Mouse (Mus musculus): ENCODE measurements around the gene Reln. TPM values are rescaled to one million over a fixed set of nuclear protein-coding genes. Genes with fewer than 3 reads are reported as not detected.

Reln gene
- polyA plus RNA-seq, 1 experiment from 2014 or later = 2.8 TPM

DNA sequence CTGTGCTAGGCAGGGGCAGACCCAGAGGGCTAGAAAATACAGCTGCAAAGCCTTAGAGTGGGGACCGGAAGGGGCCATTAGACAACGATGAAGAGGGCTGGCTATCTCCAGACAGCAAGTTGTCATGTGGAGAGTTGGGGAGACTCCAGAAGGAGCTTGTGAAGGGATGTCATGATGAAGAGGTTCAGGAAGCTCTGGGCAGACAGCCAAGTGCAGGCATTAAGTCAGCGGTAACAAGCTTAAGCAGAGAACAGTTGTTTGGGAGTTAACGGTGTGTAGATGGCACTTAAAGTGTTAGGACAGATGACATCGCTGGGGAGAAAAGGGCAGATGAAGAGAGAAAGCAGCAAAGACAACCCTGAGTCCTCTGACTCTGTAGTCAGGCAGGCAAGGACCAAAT lies 13.7 kb downstream of the Reln start:
- Histone ChIP-seq H3K27me3 (replicated peaks) (no peaks in the 10 kb centered on the region), H3K4me2 (replicated peaks) (no peak overlapping the region), H3K36me3 (no peaks in the 10 kb centered on the region), H3K9ac (no peak overlapping the region), H3K4me1 (replicated peaks) (no peaks in the 10 kb centered on the region), H3K9me3 (no peaks in the 10 kb centered on the region), H3K27ac (no peak overlapping the region), H3K4me3 (replicated peaks) (no peak overlapping the region)
- ATAC-seq = no peak
- 34% methylated on average over 5 of the region's 5 CpGs for WGBS

DNA sequence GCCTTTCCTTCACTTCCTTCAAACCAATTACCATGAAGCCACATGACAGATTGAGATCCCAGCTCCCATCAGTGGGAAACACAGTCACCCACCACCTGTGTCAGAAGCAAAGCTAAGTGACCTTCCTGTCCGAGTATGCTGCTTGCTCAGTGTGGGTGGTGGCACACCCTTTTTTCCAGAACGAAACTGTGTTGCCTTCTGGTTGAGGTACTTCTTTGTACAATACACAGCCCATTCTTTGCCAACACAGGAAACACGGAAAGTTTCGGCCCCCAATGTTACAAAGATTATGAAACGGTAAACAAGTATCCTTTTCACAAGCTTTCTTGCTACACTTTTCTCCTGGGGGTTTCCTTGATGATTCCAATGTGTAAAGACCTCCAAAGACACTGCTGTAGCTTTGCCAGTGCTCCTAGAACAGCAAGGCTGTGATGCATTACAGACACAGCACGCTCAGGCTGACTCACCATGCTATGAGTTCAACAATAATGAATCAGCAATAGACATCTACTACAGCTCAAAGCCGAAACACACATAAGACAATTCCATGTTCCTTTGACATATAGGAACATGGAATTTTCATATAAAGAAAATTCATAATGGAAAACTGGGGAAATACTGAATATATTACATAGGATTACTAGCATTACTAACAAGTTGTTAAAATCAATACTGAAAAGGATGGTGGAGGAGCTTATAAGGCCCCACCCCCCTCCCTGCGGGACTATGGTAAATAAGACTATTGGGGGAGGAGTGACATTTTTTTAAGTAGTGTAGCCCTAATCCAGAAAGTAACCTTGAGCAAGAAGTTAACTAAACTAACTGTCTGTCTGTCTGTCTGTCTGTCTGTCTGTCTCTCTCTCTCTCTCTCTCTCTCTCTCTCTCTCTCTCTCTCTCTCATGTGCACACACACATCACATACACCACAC lies 15.8 kb downstream of the Reln start:
- no peak overlapping the region for H3K4me3 ChIP-seq (replicated peaks)
- H3K4me2 ChIP-seq (replicated peaks) = no peak overlapping the region
- no peaks in the 10 kb centered on the region for H3K4me1 ChIP-seq (replicated peaks)
- no peaks in the 10 kb centered on the region for H3K27me3 ChIP-seq (replicated peaks)
- H3K9me3 ChIP-seq = no peaks in the 10 kb centered on the region
- WGBS = 81% methylated on average over 8 of the region's 8 CpGs
- no peak overlapping the region for H3K9ac ChIP-seq
- no peak overlapping the region for H3K27ac ChIP-seq
- no peak for ATAC-seq
- no peaks in the 10 kb centered on the region for H3K36me3 ChIP-seq

DNA sequence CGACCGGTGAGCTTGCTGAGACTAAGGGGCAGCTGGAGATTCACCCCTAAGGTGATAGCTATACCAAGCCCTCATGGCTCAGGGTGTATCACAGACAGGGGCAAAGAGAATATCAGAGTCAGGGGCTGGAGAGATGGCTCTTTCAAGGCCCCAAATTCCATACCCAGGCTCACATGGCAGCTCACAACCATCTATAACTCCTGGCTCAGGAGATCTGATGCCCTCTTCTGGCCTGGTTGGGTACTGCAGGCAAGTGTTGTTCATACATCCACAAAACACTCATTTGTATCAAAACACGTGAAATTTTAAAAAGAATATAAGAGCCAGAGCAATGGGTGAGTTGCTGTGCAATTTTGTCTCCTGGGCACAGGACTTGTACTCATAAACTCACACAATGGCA lies 17.3 kb downstream of the Reln start:
- H3K4me1 ChIP-seq (replicated peaks) = no peaks in the 10 kb centered on the region
- no peak overlapping the region for H3K9ac ChIP-seq
- H3K9me3 ChIP-seq = no peaks in the 10 kb centered on the region
- no peak overlapping the region for H3K27ac ChIP-seq
- no peak for ATAC-seq
- 85% methylated on average over 3 of the region's 3 CpGs for WGBS
- H3K4me2 ChIP-seq (replicated peaks) = no peak overlapping the region
- H3K36me3 ChIP-seq = no peaks in the 10 kb centered on the region
- no peaks in the 10 kb centered on the region for H3K27me3 ChIP-seq (replicated peaks)
- no peak overlapping the region for H3K4me3 ChIP-seq (replicated peaks)

DNA sequence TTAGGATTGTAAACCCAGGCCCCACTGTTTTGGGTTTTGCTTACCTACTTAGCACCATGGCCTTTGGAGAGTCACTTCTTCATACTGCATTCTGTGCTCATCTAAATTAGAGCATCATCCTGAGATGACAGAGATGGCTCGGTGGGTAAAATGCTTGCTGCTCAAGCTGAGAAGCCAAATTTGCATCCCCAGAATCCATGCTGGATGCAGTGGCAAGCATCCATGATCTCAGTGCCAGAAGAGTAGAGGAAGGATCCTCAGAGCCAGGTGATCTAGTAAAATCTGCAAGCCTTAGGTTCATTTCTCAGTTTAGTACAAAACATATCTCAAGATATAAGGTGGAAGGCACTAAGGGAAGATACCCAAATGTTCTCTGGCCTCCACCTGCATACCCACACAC lies 20.7 kb downstream of the Reln start:
- ATAC-seq = no peak
- no peak overlapping the region for H3K4me2 ChIP-seq (replicated peaks)
- H3K9me3 ChIP-seq = no peaks in the 10 kb centered on the region
- H3K36me3 ChIP-seq = no peaks in the 10 kb centered on the region
- WGBS = 60% methylated on average over 1 of the region's 1 CpGs
- H3K27ac ChIP-seq = no peak overlapping the region
- H3K4me1 ChIP-seq (replicated peaks) = no peaks in the 10 kb centered on the region
- H3K9ac ChIP-seq = no peak overlapping the region
- H3K27me3 ChIP-seq (replicated peaks) = no peaks in the 10 kb centered on the region
- no peak overlapping the region for H3K4me3 ChIP-seq (replicated peaks)

DNA sequence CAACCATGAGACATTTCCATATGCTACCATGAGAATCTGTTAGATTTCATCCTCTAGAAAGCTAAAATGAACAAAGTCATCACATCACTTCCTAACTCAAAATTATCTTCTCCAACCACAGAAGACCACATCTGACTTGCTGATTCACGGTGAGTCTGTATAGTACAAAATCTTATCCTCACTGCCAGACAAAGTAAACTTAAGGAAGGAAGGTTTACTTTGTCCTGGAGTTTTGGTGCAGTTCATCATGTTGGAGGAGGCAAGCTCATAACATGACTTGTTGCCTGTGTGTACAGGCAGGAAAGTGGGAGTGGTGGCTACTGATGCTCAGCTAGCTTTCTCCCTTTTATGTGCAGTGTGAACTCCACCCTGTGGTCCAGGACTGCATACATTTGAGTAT lies 26.7 kb downstream of the Reln start:
- Histone ChIP-seq H3K4me1 (replicated peaks) (no peaks in the 10 kb centered on the region), H3K4me3 (replicated peaks) (no peak overlapping the region), H3K4me2 (replicated peaks) (no peak overlapping the region), H3K9me3 (no peaks in the 10 kb centered on the region), H3K27me3 (replicated peaks) (no peaks in the 10 kb centered on the region), H3K36me3 (no peaks in the 10 kb centered on the region), H3K27ac (no peak overlapping the region), H3K9ac (no peak overlapping the region)
- ATAC-seq = no peak
- 70% methylated on average over 1 of the region's 1 CpGs for WGBS

DNA sequence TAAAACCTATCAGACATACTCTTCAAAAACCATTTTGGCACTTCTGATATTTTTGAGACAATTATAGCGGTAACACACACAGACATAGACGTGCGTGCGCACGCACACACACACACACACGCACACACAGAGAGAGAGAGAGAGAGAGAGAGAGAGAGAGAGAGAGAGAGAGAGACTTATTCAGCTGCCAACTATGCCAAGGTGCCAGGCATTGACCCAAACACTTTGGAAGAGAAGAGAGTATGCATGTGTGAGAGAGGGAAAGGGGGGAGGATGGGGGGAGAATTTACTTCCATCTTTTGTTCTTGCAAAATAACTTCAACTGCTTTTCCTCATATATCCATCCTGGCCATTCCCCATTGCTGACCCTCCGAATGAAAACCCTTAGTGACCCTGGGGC lies 28.0 kb downstream of the Reln start:
- no peak overlapping the region for H3K4me3 ChIP-seq (replicated peaks)
- no peak for ATAC-seq
- no peaks in the 10 kb centered on the region for H3K36me3 ChIP-seq
- H3K9me3 ChIP-seq = no peaks in the 10 kb centered on the region
- 93% methylated on average over 7 of the region's 7 CpGs for WGBS
- H3K9ac ChIP-seq = no peak overlapping the region
- H3K27me3 ChIP-seq (replicated peaks) = no peaks in the 10 kb centered on the region
- H3K27ac ChIP-seq = no peak overlapping the region
- no peak overlapping the region for H3K4me2 ChIP-seq (replicated peaks)
- no peaks in the 10 kb centered on the region for H3K4me1 ChIP-seq (replicated peaks)

DNA sequence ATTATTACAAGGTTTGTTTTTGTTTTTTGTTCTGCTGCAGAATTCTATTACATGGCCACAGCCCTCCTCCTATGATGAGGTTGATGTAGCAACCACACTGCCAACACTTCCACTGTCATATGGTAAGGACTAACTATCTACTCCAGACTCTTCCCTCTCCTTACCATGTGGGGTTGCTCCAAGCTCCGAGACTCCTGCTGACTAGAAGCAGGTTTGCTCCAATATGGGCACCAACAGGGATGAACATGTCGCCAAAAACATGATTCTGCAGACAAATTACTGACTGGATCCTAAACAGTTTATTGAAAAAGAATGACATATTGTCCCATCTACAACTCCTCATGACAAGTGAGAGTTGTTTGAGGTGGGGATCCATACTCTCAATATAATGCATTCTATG lies 28.5 kb downstream of the Reln start:
- 83% methylated on average over 2 of the region's 2 CpGs for WGBS
- H3K9me3 ChIP-seq = no peaks in the 10 kb centered on the region
- no peak overlapping the region for H3K27ac ChIP-seq

DNA sequence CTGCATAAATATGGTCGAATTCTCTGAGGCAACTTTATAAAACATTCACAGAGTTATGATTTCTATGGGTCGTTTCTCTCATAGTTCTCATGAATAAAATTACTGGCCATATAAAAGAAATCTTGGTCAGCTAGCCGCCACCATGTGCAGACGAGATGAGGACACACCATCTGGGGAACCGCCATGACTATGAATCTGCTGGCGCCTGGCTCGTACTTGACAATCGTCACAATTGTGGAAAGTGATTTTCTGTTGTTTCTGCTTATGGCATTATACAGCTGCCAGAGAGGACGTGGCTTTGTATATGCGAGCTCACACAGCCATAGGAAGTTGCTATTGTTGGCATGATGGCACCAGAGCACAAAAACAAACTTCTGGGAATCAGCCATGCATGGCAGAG lies 31.5 kb downstream of the Reln start:
- WGBS = 79% methylated on average over 10 of the region's 10 CpGs
- Histone ChIP-seq H3K27me3 (replicated peaks) (no peaks in the 10 kb centered on the region), H3K36me3 (no peaks in the 10 kb centered on the region), H3K4me1 (replicated peaks) (no peaks in the 10 kb centered on the region), H3K4me2 (replicated peaks) (no peak overlapping the region), H3K4me3 (replicated peaks) (no peak overlapping the region), H3K9ac (no peak overlapping the region), H3K27ac (no peak overlapping the region), H3K9me3 (no peaks in the 10 kb centered on the region)
- no peak for ATAC-seq

More for the DNA sequence above, 28.5 kb downstream of the Reln start:
- no peaks in the 10 kb centered on the region for H3K36me3 ChIP-seq
- H3K4me3 ChIP-seq (replicated peaks) = no peak overlapping the region
- H3K4me1 ChIP-seq (replicated peaks) = no peaks in the 10 kb centered on the region
- no peak overlapping the region for H3K9ac ChIP-seq
- no peak for ATAC-seq
- no peak overlapping the region for H3K4me2 ChIP-seq (replicated peaks)
- H3K27me3 ChIP-seq (replicated peaks) = no peaks in the 10 kb centered on the region

DNA sequence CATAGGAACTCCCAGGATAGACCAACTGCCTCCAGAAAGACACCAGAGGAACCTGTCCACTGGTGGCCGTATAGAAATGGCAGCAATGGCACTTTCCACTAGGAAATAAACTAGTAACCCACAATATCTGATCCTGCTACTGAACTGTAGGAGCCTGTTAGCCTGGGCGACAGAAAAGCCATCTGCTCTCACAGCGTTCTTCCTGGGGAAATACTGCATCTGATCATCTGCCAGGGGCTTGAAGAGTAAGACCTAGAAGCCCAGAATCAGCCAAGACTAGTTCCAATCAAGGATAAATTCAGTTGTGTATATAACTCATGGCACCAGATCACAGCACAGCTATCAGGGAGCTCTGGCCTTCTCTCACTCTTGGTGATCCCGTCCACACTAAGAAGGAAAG lies 33.5 kb downstream of the Reln start:
- no peak for ATAC-seq
- H3K27me3 ChIP-seq (replicated peaks) = no peaks in the 10 kb centered on the region
- H3K4me1 ChIP-seq (replicated peaks) = no peaks in the 10 kb centered on the region
- H3K9me3 ChIP-seq = no peaks in the 10 kb centered on the region
- H3K9ac ChIP-seq = no peak overlapping the region
- no peak overlapping the region for H3K27ac ChIP-seq
- H3K36me3 ChIP-seq = no peaks in the 10 kb centered on the region
- 87% methylated on average over 4 of the region's 4 CpGs for WGBS
- H3K4me2 ChIP-seq (replicated peaks) = no peak overlapping the region
- no peak overlapping the region for H3K4me3 ChIP-seq (replicated peaks)

DNA sequence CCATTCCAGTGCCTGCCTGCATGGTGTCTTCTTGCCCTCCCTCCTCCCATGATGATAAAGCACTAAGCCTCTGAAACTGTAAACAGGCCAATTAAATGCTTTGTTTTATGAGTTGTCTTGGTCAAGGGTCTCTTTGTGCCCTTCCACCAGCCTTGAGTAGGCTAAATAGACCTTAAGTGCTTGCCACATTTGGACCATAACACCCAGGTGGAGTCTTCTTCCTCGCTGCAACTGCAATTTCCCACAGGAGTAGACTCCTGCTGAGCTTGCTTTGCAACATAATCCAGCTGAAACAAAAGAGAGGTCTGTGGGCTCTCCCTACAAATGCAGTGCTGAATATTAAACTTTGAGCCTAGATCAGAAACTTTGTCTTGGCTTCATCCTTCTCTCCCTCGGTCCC lies 35.5 kb downstream of the Reln start:
- Histone ChIP-seq H3K4me3 (replicated peaks) (no peak overlapping the region), H3K27me3 (replicated peaks) (no peaks in the 10 kb centered on the region), H3K4me1 (replicated peaks) (no peaks in the 10 kb centered on the region), H3K4me2 (replicated peaks) (no peak overlapping the region), H3K36me3 (no peaks in the 10 kb centered on the region), H3K9ac (no peak overlapping the region), H3K27ac (no peak overlapping the region), H3K9me3 (no peaks in the 10 kb centered on the region)
- no peak for ATAC-seq
- WGBS = 50% methylated on average over 2 of the region's 2 CpGs

DNA sequence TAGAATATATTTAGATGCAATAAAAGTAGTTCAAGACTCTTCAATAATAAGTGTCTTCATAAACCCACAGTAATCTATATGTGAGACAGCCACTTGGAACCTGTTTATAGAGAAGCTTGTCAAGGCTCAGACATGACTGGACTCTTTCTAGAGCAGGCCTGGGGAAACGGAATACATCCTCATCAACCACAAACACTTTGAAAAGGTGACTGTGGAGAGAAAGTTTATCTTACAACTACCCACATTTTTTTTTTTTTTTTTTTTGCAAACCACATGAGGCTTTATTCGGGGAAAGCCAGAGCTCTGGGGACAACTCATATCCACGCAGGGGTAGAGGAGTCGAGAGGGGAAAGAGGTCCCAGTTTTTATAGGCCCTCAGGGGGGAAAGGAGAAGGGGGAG lies 36.6 kb downstream of the Reln start:
- H3K9me3 ChIP-seq = no peaks in the 10 kb centered on the region

DNA sequence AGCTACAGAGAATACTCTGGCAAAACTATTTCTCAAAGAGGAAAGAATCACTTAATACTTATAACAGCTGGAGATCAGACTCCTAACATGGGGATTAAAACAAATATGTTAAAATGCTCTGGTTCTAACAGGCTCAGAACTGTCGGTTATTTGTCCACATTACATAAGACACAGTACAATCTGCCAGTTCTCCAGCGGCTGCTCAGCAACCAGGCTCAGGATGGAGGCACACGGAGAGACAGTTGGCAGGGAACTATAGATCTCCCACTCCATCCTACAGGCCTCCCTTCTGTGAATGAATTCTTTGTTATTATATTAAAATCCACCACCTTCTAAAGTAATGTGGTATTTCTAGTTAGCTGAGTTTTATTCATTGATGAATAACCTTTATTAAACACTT lies 37.4 kb downstream of the Reln start:
- no peaks in the 10 kb centered on the region for H3K36me3 ChIP-seq
- no peaks in the 10 kb centered on the region for H3K4me1 ChIP-seq (replicated peaks)
- 61% methylated on average over 3 of the region's 3 CpGs for WGBS
- H3K9me3 ChIP-seq = no peaks in the 10 kb centered on the region
- no peak overlapping the region for H3K27ac ChIP-seq
- H3K9ac ChIP-seq = no peak overlapping the region
- H3K27me3 ChIP-seq (replicated peaks) = no peaks in the 10 kb centered on the region
- H3K4me2 ChIP-seq (replicated peaks) = no peak overlapping the region
- no peak overlapping the region for H3K4me3 ChIP-seq (replicated peaks)
- no peak for ATAC-seq

More for the DNA sequence above, 36.6 kb downstream of the Reln start:
- Histone ChIP-seq H3K4me2 (replicated peaks) (no peak overlapping the region), H3K4me1 (replicated peaks) (no peaks in the 10 kb centered on the region), H3K27me3 (replicated peaks) (no peaks in the 10 kb centered on the region), H3K27ac (no peak overlapping the region), H3K4me3 (replicated peaks) (no peak overlapping the region), H3K9ac (no peak overlapping the region), H3K36me3 (no peaks in the 10 kb centered on the region)
- no peak for ATAC-seq
- whole genome bisulfite sequencing = 58% methylated on average over 4 of the region's 4 CpGs

DNA sequence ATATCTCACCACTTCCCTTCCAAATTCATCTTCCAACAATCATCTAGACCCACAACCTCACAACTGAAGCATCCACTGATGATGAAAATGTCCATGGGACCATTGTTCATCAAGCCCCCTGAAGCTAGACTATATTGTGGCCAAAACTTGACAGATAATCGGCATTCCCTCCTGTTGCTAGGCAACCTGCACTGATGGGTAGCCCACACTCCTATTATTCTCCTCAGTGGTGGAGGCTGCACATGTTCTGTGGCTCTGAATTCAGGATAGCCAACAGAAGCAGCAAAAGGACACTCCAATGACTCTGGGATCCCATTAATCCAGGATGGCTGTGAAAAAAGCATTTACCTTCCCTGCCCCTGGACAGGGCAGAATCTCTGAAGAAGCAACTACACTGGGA lies 40.8 kb downstream of the Reln start:
- Histone ChIP-seq H3K27me3 (replicated peaks) (no peaks in the 10 kb centered on the region), H3K4me1 (replicated peaks) (no peaks in the 10 kb centered on the region), H3K4me3 (replicated peaks) (no peak overlapping the region), H3K9ac (no peak overlapping the region), H3K4me2 (replicated peaks) (no peak overlapping the region), H3K27ac (no peak overlapping the region), H3K9me3 (no peaks in the 10 kb centered on the region), H3K36me3 (no peaks in the 10 kb centered on the region)
- no peak for ATAC-seq
- WGBS = 65% methylated on average over 1 of the region's 1 CpGs

All from intestine, embryonic 15.5 days (tissue).